Mouse (Mus musculus) heart, postnatal 0 days (tissue): ENCODE measurements around the gene Ociad1.

Experiments
- CTCF ChIP-seq: IDR thresholded peaks from 2 replicates; pipeline ENCODE4 v1.5.1; 2016; ENCODE audit warnings: antibody characterized with exemption, control low read depth, low read depth
- EP300 ChIP-seq: IDR thresholded peaks from 2 replicates; pipeline ENCODE4 v1.6.1; 2016; ENCODE audit warnings: antibody characterized with exemption, low read depth

DNA sequence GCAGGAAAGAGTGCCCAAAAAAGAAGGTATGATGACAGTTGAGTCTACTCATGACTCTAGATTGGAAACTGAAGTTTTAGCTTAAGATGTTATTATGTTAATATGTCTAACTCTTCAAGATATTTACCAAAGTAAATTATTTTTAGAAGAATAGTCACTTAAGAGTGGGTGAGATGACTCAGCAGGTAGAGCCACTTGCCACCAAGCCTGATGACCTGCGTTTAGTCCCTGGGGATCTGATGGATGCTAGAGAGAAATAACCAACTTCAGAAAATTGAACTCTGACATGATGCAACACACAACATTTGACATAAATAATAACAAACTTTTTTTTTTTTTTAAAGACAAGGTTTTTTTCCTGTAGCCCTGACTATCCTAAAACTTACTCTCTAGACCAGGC lies 17.8 kb downstream of the Ociad1 start:
- TF ChIP-seq CTCF (no peak), EP300 (no peak)
